Comparison of ENCODE assay signal across 22 mouse cellular contexts in the genomic region with DNA sequence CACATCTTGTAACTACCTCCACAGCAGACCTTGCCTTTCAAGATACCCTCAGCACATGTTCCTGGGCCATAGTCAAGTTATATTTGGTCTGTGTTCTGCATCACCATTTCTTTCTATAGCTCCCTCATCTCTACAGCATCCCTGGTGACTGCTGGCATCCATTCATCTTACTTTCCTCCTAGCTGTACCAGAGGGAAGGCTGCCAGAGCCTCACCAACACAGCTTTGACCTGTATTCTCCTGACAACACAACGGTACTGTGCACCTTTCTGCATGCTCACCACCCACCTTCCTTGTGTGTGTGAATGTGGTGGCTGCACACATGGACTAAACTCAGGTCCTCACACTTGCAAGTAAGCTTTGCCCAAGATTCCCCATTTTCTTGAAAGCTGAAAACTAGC. TPM values are rescaled to one million over a fixed set of nuclear protein-coding genes. Genes with fewer than 3 reads are reported as not detected.
A peak's percentile ranks its signal among the peaks of the same experiment; 100 is the strongest.
DNase-seq lines count a peak whose midpoint lies in the region; ATAC-seq and TF ChIP-seq lines count a peak whose summit lies in the region.
"Had no signal": no experiment of that assay in that cellular context is flagged by ENCODE, and none has a peak within 500 bp of the region (broad histone marks: within the 10 kb centered on the region; RNA-seq: fewer than 3 reads in every experiment).

No protein-coding gene starts in this region.

- no peak overlapping the region for H3K4me2 ChIP-seq in heart, embryonic 12.5 days
- H3K4me2 ChIP-seq: embryonic facial prominence, embryonic 12.5 days; forebrain, embryonic 13.5 days; heart, embryonic 13.5 days; hindbrain, embryonic 13.5 days; liver, embryonic 15.5 days; neural tube, embryonic 15.5 days had no signal

- peaks cover 31% of the 10 kb centered on the region for H3K4me1 ChIP-seq in heart, embryonic 12.5 days (replicated peaks)
- peaks cover 19 to 21% of the 10 kb centered on the region in 2 experiments for H3K4me1 ChIP-seq in MEL (ENCODE audit: control insufficient read depth in 1 of 2, insufficient read depth in 2 of 2, low read length in 2 of 2)
- H3K4me1 ChIP-seq: forebrain, embryonic 13.5 days had no signal

- TF ChIP-seq EP300 in MEL (IDR thresholded peaks at IDR 0.05; ENCODE audit: low read depth in 1 of 2, low read length in 2 of 2): no peak

- no peak for ATAC-seq in heart, embryonic 12.5 days (ENCODE audit: insufficient number of reproducible peaks, low FRiP score)
- ATAC-seq: forebrain, embryonic 13.5 days; inflammation-experienced regulatory T-cells, adult 6 months; lung, postnatal 0 days; midbrain, embryonic 16.5 days had no signal

- H3K27ac ChIP-seq in heart, embryonic 12.5 days (ENCODE audit: poor library complexity, severe bottlenecking): no peak overlapping the region
- no peak overlapping the region for H3K27ac ChIP-seq in MEL (ENCODE audit: control insufficient read depth, low read depth, low read length)
- H3K27ac ChIP-seq: embryonic facial prominence, embryonic 12.5 days; forebrain, embryonic 13.5 days; heart, embryonic 13.5 days; hindbrain, embryonic 13.5 days; liver, embryonic 15.5 days; neural tube, embryonic 15.5 days had no signal

- H3K9ac ChIP-seq in heart, embryonic 12.5 days: no peak overlapping the region
- H3K9ac ChIP-seq in MEL (ENCODE audit: control insufficient read depth, low read depth, low read length, poor library complexity, severe bottlenecking): no peak overlapping the region
- H3K9ac ChIP-seq: embryonic facial prominence, embryonic 12.5 days; forebrain, embryonic 13.5 days; heart, embryonic 13.5 days; hindbrain, embryonic 13.5 days; liver, embryonic 15.5 days; neural tube, embryonic 15.5 days had no signal

- no peak overlapping the region for H3K4me3 ChIP-seq in heart, embryonic 12.5 days
- H3K4me3 ChIP-seq in MEL (ENCODE audit: control insufficient read depth in 1 of 2, insufficient read depth in 1 of 2, low read depth in 2 of 2, low read length in 2 of 2): no peak overlapping the region
- H3K4me3 ChIP-seq: embryonic facial prominence, embryonic 12.5 days; erythroblast, embryonic 14.5 days; forebrain, embryonic 13.5 days; heart, embryonic 13.5 days; hindbrain, embryonic 13.5 days; liver, embryonic 15.5 days; neural tube, embryonic 15.5 days had no signal

- WGBS in heart, embryonic 12.5 days: 88% methylated on average over 1 of the region's 1 CpGs

- H3K9me3 ChIP-seq in heart, embryonic 12.5 days (replicated peaks): no peaks in the 10 kb centered on the region
- no peaks in the 10 kb centered on the region for H3K9me3 ChIP-seq in MEL (replicated peaks; ENCODE audit: insufficient read depth, low read length)
- H3K9me3 ChIP-seq: embryonic facial prominence, embryonic 12.5 days; forebrain, embryonic 13.5 days; heart, embryonic 13.5 days; hindbrain, embryonic 13.5 days; liver, embryonic 15.5 days; neural tube, embryonic 15.5 days had no signal

- TF ChIP-seq RAD21 in MEL (IDR thresholded peaks at IDR 0.05; ENCODE audit: low read depth, low read length): no peak

- peaks cover 3% of the 10 kb centered on the region for H3K36me3 ChIP-seq in heart, embryonic 12.5 days
- H3K36me3 ChIP-seq in MEL (ENCODE audit: control insufficient read depth in 1 of 2, insufficient read depth in 2 of 2, low read length in 2 of 2): peaks cover 7 to 38% of the 10 kb centered on the region in 2 experiments
- H3K36me3 ChIP-seq: embryonic facial prominence, embryonic 12.5 days; neural tube, embryonic 15.5 days had no signal

- H3K27me3 ChIP-seq in heart, embryonic 12.5 days (replicated peaks): no peaks in the 10 kb centered on the region
- H3K27me3 ChIP-seq in MEL (ENCODE audit: control insufficient read depth in 1 of 2, insufficient read depth in 2 of 2, low read length in 2 of 2): no peaks in the 10 kb centered on the region
- H3K27me3 ChIP-seq: CH12.LX; embryonic facial prominence, embryonic 12.5 days; forebrain, embryonic 13.5 days; heart, embryonic 13.5 days; hindbrain, embryonic 13.5 days; liver, embryonic 15.5 days; neural tube, embryonic 15.5 days had no signal

- peak; percentile 79 for DNase-seq in heart, adult 11 months
- peak; percentile 38 for DNase-seq in MEL (ENCODE audit: low read depth, low spot score)
- peak; percentile 72 to 77 for DNase-seq in cerebellum, adult 18-20 months
- DNase-seq in cerebellum, postnatal 25 days: peak; percentile 73 to 83
- DNase-seq in lung, postnatal 10 days: no peak
- DNase-seq in layer of hippocampus, postnatal 25 days (ENCODE audit: extremely low spot score in 1 of 2, low spot score in 1 of 2): no peak
- DNase-seq: adrenal gland, postnatal 25 days; kidney, adult 2 months; kidney, postnatal 10 days; thymus, postnatal 36 days had no signal

- TF ChIP-seq POLR2A in MEL (IDR thresholded peaks at IDR 0.05; ENCODE audit: control insufficient read depth in 1 of 2, insufficient read depth in 1 of 2, low read depth in 1 of 2, low read length in 2 of 2, poor library complexity in 1 of 2): no peak

- TF ChIP-seq CTCF in MEL (IDR thresholded peaks at IDR 0.05 in 2 of 3, conservative IDR thresholded peaks at IDR 0.05 in 1 of 3; ENCODE audit: control insufficient read depth in 1 of 3, insufficient read depth in 1 of 3, low read depth in 2 of 3, low read length in 3 of 3, poor library complexity in 1 of 3, severe bottlenecking in 1 of 3): no peak

- H3K79me2 ChIP-seq in MEL (ENCODE audit: control insufficient read depth, insufficient read depth, low read length, poor library complexity): peaks cover 83% of the 10 kb centered on the region

TF ChIP-seq in MEL, 35 proteins besides CTCF, POLR2A, EP300 and RAD21:
- no peak for TF ChIP-seq NELFE (IDR thresholded peaks at IDR 0.05; ENCODE audit: low read depth, low read length)
- TF ChIP-seq MXI1 (IDR thresholded peaks at IDR 0.05; ENCODE audit: low read depth, low read length): 0 out of 2 replicates have a peak, but pooled peaks have one; percentile 11
- TF ChIP-seq KAT2A (conservative IDR thresholded peaks at IDR 0.05; ENCODE audit: low read depth, low read length): no peak
- no peak for TF ChIP-seq BHLHE40 (IDR thresholded peaks at IDR 0.05; ENCODE audit: borderline replicate concordance, low read depth, low read length)
- no peak for TF ChIP-seq NRF1 (IDR thresholded peaks at IDR 0.05; ENCODE audit: insufficient read depth, low read depth, low read length, poor library complexity, severe bottlenecking)

RNA-seq across cellular contexts. Expression of gene Ubqln1, which starts 12.6 kb away (rescaled TPM):
- 104 and 108 TPM in 2 replicates for polyA plus RNA-seq in heart, embryonic 12.5 days (2016; fragmentation: Nextera tagmentation; extraction: Ambion mirVana)
- 68.6 and 77.2 TPM in 2 replicates for total RNA-seq in MEL (2012; rRNA removed)
- 100 to 1,000 TPM in 1 of 2 experiments, not detected in 1; 146 TPM for polyA plus RNA-seq in MEL (2012; ENCODE audit: insufficient read depth in 1 of 2, insufficient read length in 2 of 2, low read depth in 1 of 2, low replicate concordance in 2 of 2, missing spikeins in 1 of 2)
- 100 to 1,000 TPM; 136 to 145 TPM for total RNA-seq in layer of hippocampus, postnatal 25 days (2021)

RNA-seq across cellular contexts. Expression of gene Idnk, which starts 45.5 kb away (rescaled TPM):
- 25.4 and 28.9 TPM in 2 replicates for polyA plus RNA-seq in heart, embryonic 12.5 days (2016; fragmentation: Nextera tagmentation; extraction: Ambion mirVana)
- total RNA-seq in MEL (2012; rRNA removed): 26.0 and 29.5 TPM in 2 replicates
- 10 to 100 TPM in 1 of 2 experiments, not detected in 1; 50.3 TPM for polyA plus RNA-seq in MEL (2012; ENCODE audit: insufficient read depth in 1 of 2, insufficient read length in 2 of 2, low read depth in 1 of 2, low replicate concordance in 2 of 2, missing spikeins in 1 of 2)
- 10 to 100 TPM; 26.3 to 28.2 TPM for total RNA-seq in layer of hippocampus, postnatal 25 days (2021)

Comparison
In these comparisons a context has a peak if more than half of its experiments do, and no peak if none do; other contexts are left out.
1. DNase-seq: peak in heart, adult 11 months (single experiment), MEL (single experiment), cerebellum, adult 18-20 months (2 of 2) and cerebellum, postnatal 25 days (2 of 2); none in lung, postnatal 10 days (single experiment) and layer of hippocampus, postnatal 25 days (0 of 2).